ENCODE assay signal across 8 mouse cellular contexts in genomic region chr13:21440503-21441206, GRCm38 (mm10). TPM values are rescaled to one million over a fixed set of nuclear protein-coding genes. Genes with fewer than 3 reads are reported as not detected.
DNase-seq lines count a peak whose midpoint lies in the region; ATAC-seq and TF ChIP-seq lines count a peak whose summit lies in the region.

TSS of gene Pgbd1 (minus strand) at chr13:21441058.

- TF ChIP-seq POLR2A in olfactory bulb, adult 2 months (IDR thresholded peaks at IDR 0.05; ENCODE audit: insufficient read depth, low read depth, low read length) = no peak

- peak within 1 kb of the TSS; percentile 69 for H3K9ac ChIP-seq in lung, embryonic 14.5 days

- peaks cover 31% of the 10 kb centered on the region for H3K36me3 ChIP-seq in lung, embryonic 14.5 days (ENCODE audit: insufficient read depth)

- no peaks in the 10 kb centered on the region for H3K27me3 ChIP-seq in lung, embryonic 14.5 days (ENCODE audit: insufficient read depth, low read length)

- no peaks in the 10 kb centered on the region for H3K9me3 ChIP-seq in lung, embryonic 14.5 days (ENCODE audit: low read depth, low read length)

- no peaks in the 10 kb centered on the region for H3K4me1 ChIP-seq in lung, embryonic 14.5 days (ENCODE audit: insufficient read depth)
- H3K4me1 ChIP-seq in olfactory bulb, adult 2 months (ENCODE audit: control insufficient read depth, insufficient read depth, low read length) = peaks cover 2% of the 10 kb centered on the region; the same call in 1 of the 2 replicates

- 1% methylated on average over 32 of the region's 32 CpGs for WGBS in lung, embryonic 14.5 days
- under 1% methylated on average over 32 of the region's 32 CpGs for WGBS in olfactory bulb, adult 2 months

- ATAC-seq in frontal cortex, adult (ENCODE audit: low TSS enrichment) = peak; percentile 96
- peak; percentile 82 to 83 for ATAC-seq in hematopoietic stem cell, adult 5-6 weeks (replicated peaks in 1 of 2; ENCODE audit: insufficient read depth in 1 of 2, low FRiP score in 2 of 2, low TSS enrichment in 1 of 2, low read depth in 1 of 2, poor library complexity in 2 of 2, severe bottlenecking in 2 of 2)
- peak; percentile 93 for ATAC-seq in lung, embryonic 14.5 days (ENCODE audit: insufficient read depth)

- H3K4me3 ChIP-seq in lung, embryonic 14.5 days (ENCODE audit: low read depth, low read length) = peak within 1 kb of the TSS; percentile 50
- peak within 1 kb of the TSS; percentile 45 for H3K4me3 ChIP-seq in olfactory bulb, adult 2 months (ENCODE audit: insufficient read depth, low read depth, low read length)

- H3K27ac ChIP-seq in lung, embryonic 14.5 days (ENCODE audit: low read depth) = peak within 1 kb of the TSS; percentile 80
- H3K27ac ChIP-seq in olfactory bulb, adult 2 months (ENCODE audit: insufficient read depth, low read depth, low read length) = peak within 1 kb of the TSS; percentile 57

- H3K4me2 ChIP-seq in lung, embryonic 14.5 days = peak within 1 kb of the TSS; percentile 88

- peak; percentile 55 for TF ChIP-seq CTCF in lung, embryonic 14.5 days (IDR thresholded peaks at IDR 0.05; ENCODE audit: low read depth)
- TF ChIP-seq CTCF in olfactory bulb, adult 2 months (IDR thresholded peaks at IDR 0.05; ENCODE audit: insufficient read depth, low read depth, low read length) = peak; percentile 43; the same call in 1 of the 2 replicates

- peak; percentile 37 for DNase-seq in NIH3T3 (ENCODE audit: low read depth)
- peak; percentile 88 for DNase-seq in cerebellum, adult 9-11 months
- peak; percentile 58 to 66 for DNase-seq in layer of hippocampus, adult 8-10 months (ENCODE audit: low spot score in 2 of 2)
- peak; percentile 85 for DNase-seq in lung, embryonic 14.5 days
- peak; percentile 28 to 55 for DNase-seq in thymus, adult 18-20 months

RNA-seq across cellular contexts. Expression of gene Pgbd1, which starts in this region (rescaled TPM):
- 0.88 and 2.2 TPM in 2 replicates for total RNA-seq in hematopoietic stem cell, adult 5-6 weeks (2017)
- 1 to 10 TPM; 1.4 to 2.5 (median 1.8) TPM for total RNA-seq in layer of hippocampus, adult 8-10 months (2022)
- 2.3 and 2.6 TPM in 2 replicates for polyA plus RNA-seq in lung, embryonic 14.5 days (2014; fragmentation: Nextera tagmentation; extraction: Ambion mirVana)
- not detected in 2 replicates for polyA plus RNA-seq in olfactory bulb, adult 2 months (2012; ENCODE audit: insufficient read depth, insufficient read length, low replicate concordance, missing spikeins)

Comparison
In these comparisons a context has a peak if more than half of its experiments do, and no peak if none do; other contexts are left out.
1. Peak in every context shown above with its lines: DNase-seq, ATAC-seq, H3K4me3 ChIP-seq and H3K27ac ChIP-seq.
2. DNase-seq: peak in every context shown above with its lines; median percentile 88 in cerebellum, adult 9-11 months; 85 in lung, embryonic 14.5 days; 62 in layer of hippocampus, adult 8-10 months; 42 in thymus, adult 18-20 months; 37 in NIH3T3.